Mouse (Mus musculus) adrenal gland, adult 8-10 months (tissue): ENCODE results near the gene Vsir. TPM values are rescaled to one million over a fixed set of nuclear protein-coding genes. Genes with fewer than 3 reads are reported as not detected.

Experiments
- DNase-seq: peaks from one replicate; pipeline ENCODE4 v3.0.0; 2022
- total RNA-seq, 4 experiments: library from RNA; stranded (reverse); gene quantifications; 2 replicates each; pipeline ENCODE4 v1.2.4; 2022

Gene Vsir
- total RNA-seq, 4 experiments from 2014 or later: 14.4 to 33.1 (median 23.2) TPM

- DNase-seq: no peak
Observed at GRCm38 (mm10) chr10:60388332-60388731, 41.7 kb downstream of the Vsir start.

- DNase-seq: no peak
Observed at GRCm38 (mm10) chr10:60389447-60389865, 42.8 kb downstream of the Vsir start.

GRCm38 (mm10) chr10:60390177-60390903 is 43.7 kb downstream of the Vsir start:
- no peak for DNase-seq

GRCm38 (mm10) chr10:60390904-60391420 is 44.3 kb downstream of the Vsir start:
- no peak for DNase-seq

- DNase-seq: no peak
Observed at GRCm38 (mm10) chr10:60391661-60392060, 45.0 kb downstream of the Vsir start.

- DNase-seq: no peak
Observed at GRCm38 (mm10) chr10:60394936-60395335, 48.3 kb downstream of the Vsir start.

GRCm38 (mm10) chr10:60395605-60396004 is 49.0 kb downstream of the Vsir start:
- no peak for DNase-seq

GRCm38 (mm10) chr10:60398051-60398814 is 51.6 kb downstream of the Vsir start:
- DNase-seq: no peak

- DNase-seq: no peak
Observed at GRCm38 (mm10) chr10:60399449-60399848, 52.8 kb downstream of the Vsir start, which contains the start of gene Gm17455. TSS of gene Gm17455 (plus strand) at chr10:60399726.

GRCm38 (mm10) chr10:60400507-60401295 is 54.0 kb downstream of the Vsir start:
- no peak for DNase-seq

- DNase-seq: no peak
Observed at GRCm38 (mm10) chr10:60405460-60406177, 59.0 kb downstream of the Vsir start.

- DNase-seq: no peak
Observed at GRCm38 (mm10) chr10:60407831-60408230, 61.2 kb downstream of the Vsir start.

GRCm38 (mm10) chr10:60411794-60412193 is 65.1 kb downstream of the Vsir start:
- no peak for DNase-seq

GRCm38 (mm10) chr10:60413756-60414155 is 67.1 kb downstream of the Vsir start:
- no peak for DNase-seq

- no peak for DNase-seq
Observed at GRCm38 (mm10) chr10:60417041-60417440, 70.4 kb downstream of the Vsir start.

GRCm38 (mm10) chr10:60418137-60418536 is 71.5 kb downstream of the Vsir start:
- no peak for DNase-seq

GRCm38 (mm10) chr10:60419624-60420023 is 73.0 kb downstream of the Vsir start:
- no peak for DNase-seq

Other genes with a start within 250 kb of the Vsir start
- gene Spock2, start 240.6 kb upstream of the Vsir start, total RNA-seq: 10 to 100 TPM; 55.0 to 86.5 (median 65.1) TPM
- under 1 TPM; 0.70 to 1.00 (median 0.91) TPM for gene Chst3, start 127.6 kb upstream of the Vsir start, total RNA-seq
- 1,000 to 10,000 TPM; 1,117 to 1,520 (median 1,260) TPM for gene Psap, start 69.2 kb upstream of the Vsir start, total RNA-seq
- not detected for gene Gm17455, start 52.9 kb downstream of the Vsir start, total RNA-seq